Mouse (Mus musculus) neural tube, embryonic 11.5 days (tissue): ENCODE data around the gene Ino80e. TPM values are rescaled to one million over a fixed set of nuclear protein-coding genes. Genes with fewer than 3 reads are reported as not detected.

Source experiments
- ATAC-seq: fragments of 200-750 bp; cut with Nextera tagmentation; 2 replicates; pipeline ENCODE4 v1.8.0; 2017; ENCODE audit warnings: moderate number of reproducible peaks, mild to moderate bottlenecking, moderate TSS enrichment, moderate library complexity; ENCODE audit not compliant: insufficient read depth, low FRiP score, low TSS enrichment
- DNase-seq: peaks from one replicate; pipeline ENCODE4 v3.0.0-alpha.2; 2015; ENCODE audit warnings: low spot score
- H3K27ac ChIP-seq: fragments of 300-500 bp; sonication (generic); 2 replicates; pipeline ENCODE4 v1.5.1; 2014; ENCODE audit warnings: low read depth, mild to moderate bottlenecking, low read length
- H3K27me3 ChIP-seq: fragments of 300-500 bp; sonication (generic); 2 replicates; pipeline ENCODE4 v1.6.1; 2014; ENCODE audit warnings: mild to moderate bottlenecking, low read length, mixed read lengths; ENCODE audit not compliant: control insufficient read depth, insufficient read depth
- H3K36me3 ChIP-seq: fragments of 300-500 bp; sonication (generic); 2 replicates; pipeline ENCODE4 v1.6.1; 2014; ENCODE audit warnings: mild to moderate bottlenecking, low read length, moderate library complexity, mixed read lengths; ENCODE audit not compliant: control insufficient read depth, insufficient read depth
- H3K4me1 ChIP-seq: fragments of 300-500 bp; sonication (generic); 2 replicates; pipeline ENCODE4 v1.6.1; 2014; ENCODE audit warnings: low read length, mixed read lengths; ENCODE audit not compliant: control insufficient read depth, insufficient read depth
- H3K4me2 ChIP-seq: fragments of 300-500 bp; sonication (generic); 2 replicates; pipeline ENCODE4 v1.6.1; 2014; ENCODE audit warnings: low read depth, mild to moderate bottlenecking, moderate library complexity
- H3K4me3 ChIP-seq: fragments of 300-500 bp; sonication (generic); 2 replicates; pipeline ENCODE4 v1.5.1; 2014; ENCODE audit warnings: low read depth, low read length
- H3K9ac ChIP-seq: fragments of 300-500 bp; sonication (generic); 2 replicates; pipeline ENCODE4 v1.6.1; 2014; ENCODE audit warnings: mild to moderate bottlenecking, low read length
- H3K9me3 ChIP-seq: fragments of 300-500 bp; sonication (generic); 2 replicates; pipeline ENCODE4 v1.6.1; 2016; ENCODE audit warnings: low read length; ENCODE audit not compliant: control insufficient read depth
- WGBS: fragments of 180-500 bp; shearing (Covaris S2); extraction: QIAGEN DNeasy Blood & Tissue Kit; methylation state at CpG from one replicate; pipeline ENCODE4 v1.1.7; 2014; 5-methylcytosine and 5-hydroxymethylcytosine counted together
- polyA plus RNA-seq: library from polyadenylated mRNA; unstranded; fragments of >200 nt; fragmentation: Nextera tagmentation; extraction: Ambion mirVana; gene quantifications from 2 replicates; pipeline ENCODE4 v1.2.1, GENCODE M21; 2014

Ino80e gene
- polyA plus RNA-seq, 1 experiment from 2014 or later = 96.3 TPM

GRCm38 (mm10) chr7:126847421-126848398 is 14.5 kb downstream of the Ino80e start:
- Histone ChIP-seq H3K27me3 (peaks cover 15% of the 10 kb centered on the region), H3K9me3 (no peaks in the 10 kb centered on the region), H3K4me1 (peaks cover 12% of the 10 kb centered on the region), H3K27ac (no peak overlapping the region), H3K36me3 (peaks cover 6% of the 10 kb centered on the region; the same call in 1 of the 2 replicates), H3K4me2 (peak overlapping the region; percentile 100), H3K9ac (peak overlapping the region; percentile 65), H3K4me3 (peak overlapping the region; percentile 60)
- peak; percentile 56 for ATAC-seq
- DNase-seq = peak; percentile 75
- under 1% methylated on average over 48 of the region's 74 CpGs for WGBS

- Histone ChIP-seq H3K4me3 (peak within 1 kb of the TSS; percentile 60), H3K4me1 (peaks cover 12% of the 10 kb centered on the region), H3K4me2 (peak within 1 kb of the TSS; percentile 100), H3K27ac (no peak within 1 kb of the TSS), H3K9ac (peak within 1 kb of the TSS; percentile 65), H3K36me3 (0 out of 2 replicates have a peak, but pooled peaks cover 3% of the 10 kb centered on the region), H3K27me3 (peaks cover 15% of the 10 kb centered on the region), H3K9me3 (no peaks in the 10 kb centered on the region)
- no peak for ATAC-seq
- DNase-seq = no peak
- WGBS = 16% methylated on average over 4 of the region's 4 CpGs
These were observed 15.1 kb downstream of the Ino80e start, which contains the start of gene Doc2a for GRCm38 (mm10) chr7:126847116-126847420. Doc2a (plus strand) TSS chr7:126847416.

- Histone ChIP-seq H3K9me3 (no peaks in the 10 kb centered on the region), H3K27ac (no peak overlapping the region), H3K9ac (no peak overlapping the region), H3K27me3 (peaks cover 15% of the 10 kb centered on the region), H3K4me3 (no peak overlapping the region), H3K4me1 (peaks cover 12% of the 10 kb centered on the region), H3K4me2 (no peak overlapping the region), H3K36me3 (no peaks in the 10 kb centered on the region)
- ATAC-seq (no peak), DNase-seq (no peak)
- WGBS = 59% methylated on average over 2 of the region's 2 CpGs
These were observed 16.7 kb downstream of the Ino80e start for GRCm38 (mm10) chr7:126845516-126845915.

- DNase-seq = no peak
- Histone ChIP-seq H3K4me3 (no peak overlapping the region), H3K9ac (no peak overlapping the region), H3K36me3 (no peaks in the 10 kb centered on the region), H3K27ac (no peak overlapping the region), H3K4me2 (no peak overlapping the region), H3K27me3 (peaks cover 2% of the 10 kb centered on the region; the same call in 1 of the 2 replicates), H3K4me1 (peaks cover 7% of the 10 kb centered on the region), H3K9me3 (no peaks in the 10 kb centered on the region)
- no peak for ATAC-seq
- 88% methylated on average over 9 of the region's 9 CpGs for WGBS
These were observed 18.9 kb downstream of the Ino80e start for GRCm38 (mm10) chr7:126843276-126843675.

GRCm38 (mm10) chr7:126833294-126833693 is 28.9 kb downstream of the Ino80e start:
- H3K9me3 ChIP-seq = no peaks in the 10 kb centered on the region
- no peak overlapping the region for H3K4me2 ChIP-seq
- ATAC-seq = no peak
- H3K36me3 ChIP-seq = no peaks in the 10 kb centered on the region
- no peak overlapping the region for H3K9ac ChIP-seq
- DNase-seq = no peak
- H3K4me1 ChIP-seq = no peaks in the 10 kb centered on the region
- H3K4me3 ChIP-seq = no peak overlapping the region
- H3K27ac ChIP-seq = no peak overlapping the region
- H3K27me3 ChIP-seq = no peaks in the 10 kb centered on the region
- 96% methylated on average over 1 of the region's 1 CpGs for WGBS

GRCm38 (mm10) chr7:126832036-126832598 is 30.1 kb downstream of the Ino80e start:
- DNase-seq = peak; percentile 82
- no peaks in the 10 kb centered on the region for H3K27me3 ChIP-seq
- WGBS = 1% methylated on average over 21 of the region's 21 CpGs
- no peaks in the 10 kb centered on the region for H3K4me1 ChIP-seq
- H3K27ac ChIP-seq = no peak overlapping the region
- ATAC-seq = peak; percentile 81
- H3K36me3 ChIP-seq = no peaks in the 10 kb centered on the region
- no peak overlapping the region for H3K9ac ChIP-seq
- no peaks in the 10 kb centered on the region for H3K9me3 ChIP-seq
- H3K4me2 ChIP-seq = peak overlapping the region; percentile 36
- 0 out of 2 replicates have a peak overlapping the region, but pooled peaks have one; percentile 11 for H3K4me3 ChIP-seq

DNA sequence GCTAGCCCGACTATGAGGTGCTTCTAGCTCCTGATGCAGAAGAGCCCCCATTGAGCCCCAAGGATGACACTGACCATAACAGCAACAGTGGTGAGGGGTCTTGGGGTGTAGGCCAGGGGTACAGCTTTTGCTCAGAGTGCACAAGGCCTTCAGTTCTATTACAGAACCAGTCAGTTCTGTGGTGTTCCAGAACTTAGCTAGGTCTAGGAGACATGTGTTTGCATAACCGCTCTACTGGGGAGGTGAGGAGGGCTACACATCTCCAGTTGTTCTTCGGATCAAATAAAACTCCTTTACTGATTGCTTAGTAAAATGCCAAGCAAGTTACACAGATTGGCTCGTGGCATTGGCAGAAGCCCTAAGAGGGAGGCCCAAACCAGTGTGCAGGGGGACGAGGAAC is 30.6 kb downstream of the Ino80e start, which contains the start of gene 4930451I11Rik:
Gene 4930451I11Rik (minus strand): TSS at position 101 of the 400 bp plus-strand sequence.
- H3K27ac ChIP-seq = no peak within 1 kb of the TSS
- DNase-seq = no peak
- no peaks in the 10 kb centered on the region for H3K36me3 ChIP-seq
- no peak for ATAC-seq
- H3K4me1 ChIP-seq = no peaks in the 10 kb centered on the region
- no peaks in the 10 kb centered on the region for H3K27me3 ChIP-seq
- no peaks in the 10 kb centered on the region for H3K9me3 ChIP-seq
- H3K4me2 ChIP-seq = peak within 1 kb of the TSS; percentile 36
- 0 out of 2 replicates have a peak within 1 kb of the TSS, but pooled peaks have one; percentile 11 for H3K4me3 ChIP-seq
- no peak within 1 kb of the TSS for H3K9ac ChIP-seq
- 64% methylated on average over 5 of the region's 5 CpGs for WGBS

GRCm38 (mm10) chr7:126825952-126826351 is 36.2 kb downstream of the Ino80e start:
- H3K27ac ChIP-seq = no peak overlapping the region
- no peaks in the 10 kb centered on the region for H3K36me3 ChIP-seq
- H3K4me3 ChIP-seq = no peak overlapping the region
- H3K9ac ChIP-seq = no peak overlapping the region
- H3K9me3 ChIP-seq = no peaks in the 10 kb centered on the region
- 72% methylated on average over 5 of the region's 5 CpGs for WGBS
- H3K4me2 ChIP-seq = no peak overlapping the region
- no peak for ATAC-seq
- H3K4me1 ChIP-seq = peaks cover 12% of the 10 kb centered on the region
- H3K27me3 ChIP-seq = peaks cover 5% of the 10 kb centered on the region; the same call in 1 of the 2 replicates
- no peak for DNase-seq
